Mouse (Mus musculus): ENCODE results near the gene Gm16223. TPM values are rescaled to one million over a fixed set of nuclear protein-coding genes. Genes with fewer than 3 reads are reported as not detected.

Gm16223 gene
- total and polyA plus RNA-seq, 3 experiments, result not detected

GRCm38 (mm10) chr5:42207456-42208122, 139.8 kb downstream of the Gm16223 start:
- Histone ChIP-seq H3K36me3 (ENCODE audit: control insufficient read depth in 1 of 2, insufficient read depth in 2 of 2, low read length in 2 of 2) (no peaks in the 10 kb centered on the region), H3K79me2 (ENCODE audit: control insufficient read depth, insufficient read depth, low read length, poor library complexity) (no peaks in the 10 kb centered on the region), H3K9me3 (replicated peaks; ENCODE audit: insufficient read depth, low read length) (no peaks in the 10 kb centered on the region), H3K4me1 (ENCODE audit: control insufficient read depth in 1 of 2, insufficient read depth in 2 of 2, low read length in 2 of 2) (no peaks in the 10 kb centered on the region), H3K27me3 (ENCODE audit: control insufficient read depth in 1 of 2, insufficient read depth in 2 of 2, low read length in 2 of 2) (no peaks in the 10 kb centered on the region), H3K4me3 (ENCODE audit: control insufficient read depth in 1 of 2, insufficient read depth in 1 of 2, low read depth in 2 of 2, low read length in 2 of 2) (no peak overlapping the region), H3K27ac (ENCODE audit: control insufficient read depth, low read depth, low read length) (no peak overlapping the region), H3K9ac (ENCODE audit: control insufficient read depth, low read depth, low read length, poor library complexity, severe bottlenecking) (no peak overlapping the region)
- no peak for TF ChIP-seq SIN3A (IDR thresholded peaks at IDR 0.05; ENCODE audit: low read length)
- TF ChIP-seq GABPA (IDR thresholded peaks at IDR 0.05; ENCODE audit: low read depth, low read length), result no peak
- TF ChIP-seq NELFE (IDR thresholded peaks at IDR 0.05; ENCODE audit: low read depth, low read length), result no peak
- TF ChIP-seq MEF2A (IDR thresholded peaks at IDR 0.05; ENCODE audit: extremely low read depth, insufficient replicate concordance, low read depth, low read length, poor library complexity, severe bottlenecking), result no peak
- no peak for TF ChIP-seq HCFC1 (IDR thresholded peaks at IDR 0.05; ENCODE audit: low read depth, low read length)
- no peak for TF ChIP-seq MYB (IDR thresholded peaks at IDR 0.05; ENCODE audit: low read depth, low read length)
- no peak for TF ChIP-seq BHLHE40 (IDR thresholded peaks at IDR 0.05; ENCODE audit: borderline replicate concordance, low read depth, low read length)
- no peak for TF ChIP-seq MYC (IDR thresholded peaks at IDR 0.05; ENCODE audit: low read depth, low read length)
- no peak for TF ChIP-seq ZNF384 (IDR thresholded peaks at IDR 0.05; ENCODE audit: low read depth, low read length)
- no peak for TF ChIP-seq MAX (IDR thresholded peaks at IDR 0.05; ENCODE audit: low read length)
- no peak for TF ChIP-seq TAL1 (IDR thresholded peaks at IDR 0.05; ENCODE audit: low read length)
- no peak for TF ChIP-seq EP300 (IDR thresholded peaks at IDR 0.05; ENCODE audit: low read depth in 1 of 2, low read length in 2 of 2)
- TF ChIP-seq RAD21 (IDR thresholded peaks at IDR 0.05; ENCODE audit: low read depth, low read length), result no peak
- TF ChIP-seq CHD2 (IDR thresholded peaks at IDR 0.05; ENCODE audit: low read length), result no peak
- DNase-seq (ENCODE audit: low read depth, low spot score), result no peak

GRCm38 (mm10) chr5:42211554-42212338, 144.0 kb downstream of the Gm16223 start:
- no peaks in the 10 kb centered on the region for H3K27me3 ChIP-seq (ENCODE audit: control insufficient read depth in 1 of 2, insufficient read depth in 2 of 2, low read length in 2 of 2)
- H3K4me3 ChIP-seq (ENCODE audit: control insufficient read depth in 1 of 2, insufficient read depth in 1 of 2, low read depth in 2 of 2, low read length in 2 of 2), result no peak overlapping the region
- TF ChIP-seq CHD1 (IDR thresholded peaks at IDR 0.05; ENCODE audit: low read depth, low read length), result no peak
- TF ChIP-seq UBTF (IDR thresholded peaks at IDR 0.05; ENCODE audit: borderline replicate concordance, insufficient read depth, low read depth, low read length), result no peak
- no peak for TF ChIP-seq ETS1 (IDR thresholded peaks at IDR 0.05; ENCODE audit: low read depth, low read length)
- no peak for TF ChIP-seq MYB (IDR thresholded peaks at IDR 0.05; ENCODE audit: low read depth, low read length)
- no peak for TF ChIP-seq TBP (IDR thresholded peaks at IDR 0.05; ENCODE audit: low read depth, low read length)
- no peak for TF ChIP-seq JUND (IDR thresholded peaks at IDR 0.05; ENCODE audit: low read depth, low read length)
- no peak for TF ChIP-seq ZMIZ1 (IDR thresholded peaks at IDR 0.05; ENCODE audit: low read depth, low read length)
- TF ChIP-seq RAD21 (IDR thresholded peaks at IDR 0.05; ENCODE audit: low read depth, low read length), result no peak
- no peak for TF ChIP-seq MAX (IDR thresholded peaks at IDR 0.05; ENCODE audit: low read length)
- no peak for TF ChIP-seq POLR2A (IDR thresholded peaks at IDR 0.05; ENCODE audit: control insufficient read depth in 1 of 2, insufficient read depth in 1 of 2, low read depth in 1 of 2, low read length in 2 of 2, poor library complexity in 1 of 2)
- no peak for TF ChIP-seq TAL1 (IDR thresholded peaks at IDR 0.05; ENCODE audit: low read length)
- TF ChIP-seq ZC3H11A (IDR thresholded peaks at IDR 0.05; ENCODE audit: low read depth, low read length), result no peak
- TF ChIP-seq BHLHE40 (IDR thresholded peaks at IDR 0.05; ENCODE audit: borderline replicate concordance, low read depth, low read length), result no peak
- no peak for TF ChIP-seq USF2 (IDR thresholded peaks at IDR 0.05; ENCODE audit: borderline replicate concordance in 1 of 2, insufficient read depth in 1 of 2, low read depth in 1 of 2, low read length in 2 of 2)
- H3K79me2 ChIP-seq (ENCODE audit: control insufficient read depth, insufficient read depth, low read length, poor library complexity), result no peaks in the 10 kb centered on the region
- H3K9ac ChIP-seq (ENCODE audit: control insufficient read depth, low read depth, low read length, poor library complexity, severe bottlenecking), result no peak overlapping the region
- no peaks in the 10 kb centered on the region for H3K4me1 ChIP-seq (ENCODE audit: control insufficient read depth in 1 of 2, insufficient read depth in 2 of 2, low read length in 2 of 2)
- H3K9me3 ChIP-seq (replicated peaks; ENCODE audit: insufficient read depth, low read length), result no peaks in the 10 kb centered on the region
- DNase-seq (ENCODE audit: low read depth, low spot score), result no peak
- no peaks in the 10 kb centered on the region for H3K36me3 ChIP-seq (ENCODE audit: control insufficient read depth in 1 of 2, insufficient read depth in 2 of 2, low read length in 2 of 2)
- H3K27ac ChIP-seq (ENCODE audit: control insufficient read depth, low read depth, low read length), result no peak overlapping the region

Measured in MEL (cell line).